Mouse (Mus musculus): ENCODE results near the gene Timm44. TPM values are rescaled to one million over a fixed set of nuclear protein-coding genes. Genes with fewer than 3 reads are reported as not detected.

The Timm44 gene
- total RNA-seq, 2 experiments from 2014 or later, result 72.4 to 74.5 TPM

DNA sequence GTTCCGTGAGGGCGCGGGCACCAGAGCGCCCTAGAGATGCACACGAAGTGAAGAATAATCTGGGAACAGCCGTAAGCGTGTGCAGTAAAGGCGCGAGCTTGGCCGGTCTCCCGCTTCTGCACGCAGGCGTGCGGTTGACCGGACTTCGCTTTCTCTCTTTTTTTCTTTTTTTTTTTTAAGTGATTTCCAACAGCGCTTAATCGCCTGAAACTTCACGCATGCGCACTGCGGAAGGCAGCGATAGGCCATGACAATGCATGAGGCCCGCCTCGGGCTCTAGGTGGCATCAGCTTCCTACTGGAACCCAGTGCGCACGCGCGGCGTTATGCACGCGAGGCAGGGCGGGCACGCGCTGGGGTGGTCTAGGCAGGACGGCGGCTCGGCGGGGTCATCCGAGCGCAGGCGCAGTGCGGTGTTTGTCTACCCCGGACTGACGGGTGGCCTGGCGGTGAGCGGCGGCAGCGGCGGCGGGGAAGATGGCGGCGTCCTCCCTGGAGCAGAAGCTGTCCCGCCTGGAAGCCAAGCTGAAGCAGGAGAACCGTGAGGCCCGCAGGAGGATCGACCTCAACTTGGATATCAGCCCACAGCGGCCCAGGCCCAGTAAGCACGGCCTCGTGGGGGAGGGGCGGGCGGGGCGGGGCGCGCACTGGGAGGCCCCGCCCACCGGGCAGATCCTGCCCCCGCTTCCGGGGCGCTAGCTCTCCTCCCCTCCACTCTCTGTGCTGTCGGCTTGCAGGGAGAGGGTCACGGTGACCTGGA is 37.1 kb downstream of the Timm44 start, which contains the start of the genes Map2k7 and Gm49320:
TSS of gene Map2k7 (plus strand) at position 307 of the 759 bp plus-strand sequence.
TSS of gene Gm49320 (plus strand) at position 432 of the 759 bp plus-strand sequence.
- DNase-seq, result peak; percentile 100

- DNase-seq, result no peak
These were observed 37.8 kb downstream of the Timm44 start for GRCm38 (mm10) chr8:4237814-4238433.

DNA sequence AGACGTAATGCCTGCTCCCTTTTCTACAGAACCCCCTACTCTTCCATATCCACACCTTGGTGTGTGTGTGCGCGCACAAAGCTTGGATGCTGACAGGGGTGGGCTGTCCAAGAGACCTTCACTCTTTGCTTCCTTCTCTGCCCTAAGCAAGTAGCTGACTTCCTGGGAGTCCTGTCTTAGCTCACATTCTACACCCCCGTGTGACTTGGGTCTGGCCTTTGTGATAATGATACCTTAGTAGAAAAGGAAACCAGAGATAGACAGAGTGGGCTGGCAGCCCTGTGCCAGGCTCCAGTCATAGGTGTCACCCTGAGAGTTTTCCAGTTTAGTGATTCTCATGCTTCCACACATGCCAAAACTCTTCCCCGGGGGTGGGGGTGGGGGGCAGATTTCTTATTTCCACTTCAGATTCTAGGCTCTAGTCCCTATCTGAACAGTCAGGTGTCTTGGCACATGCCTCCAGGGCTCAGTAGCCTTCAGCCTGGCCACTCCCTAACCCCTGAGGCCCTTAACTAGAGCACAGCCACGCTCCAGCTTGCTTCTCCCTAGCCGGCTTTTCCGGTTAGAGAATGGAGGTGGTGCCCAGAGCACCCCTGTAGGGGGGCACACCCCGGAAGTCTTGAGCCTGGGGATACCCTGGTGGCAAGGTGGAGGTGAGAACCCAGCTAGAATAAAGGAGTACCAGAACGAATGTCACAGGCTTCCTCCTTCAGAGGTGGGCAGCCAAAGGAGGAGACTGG is 44.9 kb downstream of the Timm44 start:
- DNase-seq, result no peak

DNA sequence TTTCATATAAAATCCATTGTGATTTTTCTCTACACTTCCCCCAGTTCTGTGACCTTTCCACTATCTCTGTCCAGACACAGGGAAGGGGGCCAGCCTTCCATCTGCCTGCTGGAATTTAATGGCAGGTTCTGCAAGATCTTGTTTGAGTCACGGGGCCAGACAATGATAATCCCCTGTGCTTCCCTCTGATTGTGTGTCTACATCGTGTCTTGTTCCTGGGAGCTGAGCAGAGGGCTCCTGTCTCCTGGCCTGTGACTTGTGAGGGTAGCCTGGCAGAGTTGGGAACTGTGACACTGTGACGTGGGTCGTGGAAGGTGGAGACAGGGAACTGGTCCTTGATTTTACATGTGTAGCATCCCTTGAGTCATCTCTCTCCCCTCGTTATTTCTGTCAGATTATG is 45.9 kb downstream of the Timm44 start:
- no peak for DNase-seq

DNA sequence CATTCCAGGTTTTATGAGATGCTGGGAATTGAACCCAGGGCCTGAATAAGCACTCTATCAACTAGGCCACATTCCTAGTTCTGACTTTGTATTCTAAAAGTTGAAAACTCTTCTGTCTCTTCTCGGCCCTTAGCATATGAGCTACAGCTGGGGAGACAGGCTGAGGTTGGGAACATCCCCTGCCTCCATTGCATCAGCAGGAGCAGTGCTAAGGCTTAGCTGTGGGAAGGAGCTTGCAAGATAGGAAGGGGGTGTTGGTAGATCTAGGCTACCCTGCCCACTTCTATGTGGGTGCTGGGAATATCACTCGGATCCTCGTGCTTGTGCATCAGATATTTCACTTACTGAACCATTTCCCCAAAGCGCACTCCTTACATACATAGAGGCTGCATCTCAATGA is 47.8 kb downstream of the Timm44 start:
- no peak for DNase-seq

DNA sequence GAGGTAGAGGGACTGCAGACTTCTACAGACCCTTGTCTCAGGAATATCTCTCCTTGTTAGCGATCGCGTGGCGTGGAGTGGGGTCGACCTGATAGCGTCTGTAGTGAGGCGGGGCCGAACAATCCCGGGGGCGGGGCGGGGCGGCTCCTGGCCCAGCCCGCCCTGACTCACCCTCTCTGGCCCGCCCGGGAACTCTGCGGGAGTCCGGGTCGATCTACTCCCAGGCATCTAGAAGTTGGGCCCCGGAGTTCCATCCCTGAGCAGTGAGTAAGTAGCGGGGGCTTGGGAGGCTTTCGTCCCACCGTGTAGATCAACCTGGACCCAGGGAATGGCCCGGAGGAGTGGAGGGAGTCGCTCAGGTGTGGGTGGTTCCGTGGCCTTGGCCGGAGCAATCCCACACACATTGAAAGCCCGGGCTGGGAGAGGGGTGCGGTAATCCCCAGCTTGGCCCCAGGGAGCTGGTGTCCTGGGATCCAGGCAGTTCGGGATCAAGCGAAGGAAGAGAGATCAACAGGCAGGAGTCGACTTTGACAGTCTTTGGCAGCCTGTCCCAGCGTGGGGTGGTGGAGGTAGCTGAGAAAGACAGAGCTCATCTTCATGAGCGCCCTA is 48.9 kb downstream of the Timm44 start, which contains the start of gene Lrrc8e:
TSS of gene Lrrc8e (plus strand) at position 89 of the 609 bp plus-strand sequence.
- DNase-seq, result no peak

DNA sequence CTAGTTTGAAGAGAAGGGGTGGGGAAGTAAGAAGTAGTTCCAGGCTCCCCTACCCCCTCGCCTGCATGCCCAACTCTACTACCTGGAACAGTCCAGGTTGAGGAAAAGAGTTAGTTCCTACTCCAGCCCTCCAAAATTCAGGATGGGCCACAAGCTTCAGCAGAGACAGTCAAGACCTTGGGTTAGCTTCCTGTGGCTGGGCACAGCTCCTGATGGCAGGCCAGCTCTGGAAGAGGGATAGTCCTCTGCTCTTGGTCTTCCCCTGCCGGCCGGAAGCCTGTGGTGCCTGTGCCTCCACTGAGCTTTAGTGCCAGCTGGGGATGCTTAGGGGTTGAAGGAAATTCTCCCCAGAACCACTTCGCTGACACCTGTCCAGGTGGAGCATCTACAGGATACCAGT is 49.4 kb downstream of the Timm44 start:
- DNase-seq, result no peak

DNA sequence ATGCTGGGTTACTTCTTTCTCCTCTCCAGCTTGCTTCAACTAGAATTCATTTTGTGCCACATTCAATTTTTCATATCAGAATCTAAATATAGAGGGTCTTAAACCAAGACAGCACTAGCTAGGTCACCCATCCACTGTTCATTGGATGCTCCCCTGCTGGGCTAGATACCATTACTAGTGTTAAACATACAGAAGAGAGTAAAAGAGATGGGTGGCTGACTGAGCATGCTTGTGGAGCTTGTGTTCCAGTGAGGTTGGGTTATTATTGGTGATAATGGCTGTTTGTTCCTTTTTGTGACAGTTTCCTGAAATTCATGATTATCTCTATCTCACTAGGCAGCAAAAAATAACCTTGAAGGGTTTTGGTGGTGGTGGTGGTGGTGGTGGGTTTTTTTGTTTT is 53.7 kb downstream of the Timm44 start:
- DNase-seq, result no peak

GRCm38 (mm10) chr8:4219617-4220016 is 56.1 kb downstream of the Timm44 start:
- no peak for DNase-seq

GRCm38 (mm10) chr8:4216791-4217621 is 58.7 kb downstream of the Timm44 start, which contains the start of gene Prr36:
Gene Prr36, minus strand, starts transcription at chr8:4217459.
- no peak for DNase-seq

GRCm38 (mm10) chr8:4216296-4216695 is 59.4 kb downstream of the Timm44 start:
- DNase-seq, result no peak

- no peak for DNase-seq
These were observed 61.4 kb downstream of the Timm44 start for GRCm38 (mm10) chr8:4214006-4214980.

GRCm38 (mm10) chr8:4213210-4214005 is 62.3 kb downstream of the Timm44 start:
- DNase-seq, result no peak

GRCm38 (mm10) chr8:4212809-4213209 is 62.9 kb downstream of the Timm44 start:
- DNase-seq, result no peak

GRCm38 (mm10) chr8:4211097-4211496 is 64.6 kb downstream of the Timm44 start:
- no peak for DNase-seq

Data from gastrocnemius, postnatal 10 days (tissue).